Mouse (Mus musculus): ENCODE measurements around the gene Lgals2. TPM values are rescaled to one million over a fixed set of nuclear protein-coding genes. Genes with fewer than 3 reads are reported as not detected.

The Lgals2 gene
- 6.0 and 7.2 TPM in 2 replicates for polyA plus RNA-seq (2012; rRNA removed)

DNA sequence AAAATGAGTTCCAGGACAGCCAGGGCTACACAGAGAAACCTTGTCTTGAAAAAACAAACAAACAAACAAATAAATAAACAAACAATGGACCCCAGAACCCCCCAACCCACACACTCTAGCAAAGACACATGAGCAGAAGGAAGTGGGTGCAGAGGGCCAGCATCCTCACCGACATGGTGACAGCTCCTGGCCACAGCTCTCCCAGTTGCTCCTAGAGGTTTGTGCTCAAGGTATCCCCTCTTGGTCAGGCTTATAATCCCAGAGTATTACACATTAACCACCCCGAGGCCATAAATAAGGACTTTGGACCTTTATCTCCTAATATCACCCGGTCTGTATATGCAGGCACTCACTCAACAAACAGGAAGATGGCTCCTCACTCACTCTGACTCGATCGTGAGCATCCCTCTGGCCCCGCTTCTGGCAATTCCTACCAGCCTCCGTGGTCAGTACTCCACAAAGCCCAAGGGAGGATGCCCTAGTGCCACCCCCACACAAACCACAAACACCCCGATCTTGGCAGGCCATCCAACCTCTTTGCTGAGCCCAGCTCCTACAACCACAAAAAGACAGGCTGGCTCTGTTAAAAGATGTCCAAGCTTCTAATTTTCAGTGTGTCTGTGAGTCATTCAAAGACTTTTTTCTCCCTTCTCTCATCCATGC is at the start of gene Lgals2:
TSS of gene Lgals2 (minus strand) at position 227 of the 663 bp plus-strand sequence.
- TF ChIP-seq CTCF (IDR thresholded peaks at IDR 0.05; ENCODE audit: insufficient read depth, low read length) (no peak), POLR2A (IDR thresholded peaks at IDR 0.05; ENCODE audit: borderline replicate concordance, extremely low read depth, low read depth, low read length) (no peak)
- Histone ChIP-seq H3K4me1 (ENCODE audit: control insufficient read depth, insufficient read depth, low read length) (peaks cover 16% of the 10 kb centered on the region), H3K4me3 (replicated peaks; ENCODE audit: extremely low read depth, low read depth, low read length) (no peak within 1 kb of the TSS)
- 40% methylated on average over 8 of the region's 8 CpGs for WGBS
- DNase-seq = no peak

- peaks cover 3% of the 10 kb centered on the region for H3K4me1 ChIP-seq (ENCODE audit: control insufficient read depth, insufficient read depth, low read length)
- no peak overlapping the region for H3K4me3 ChIP-seq (replicated peaks; ENCODE audit: extremely low read depth, low read depth, low read length)
- TF ChIP-seq CTCF (IDR thresholded peaks at IDR 0.05; ENCODE audit: insufficient read depth, low read length) (peak; percentile 86), POLR2A (IDR thresholded peaks at IDR 0.05; ENCODE audit: borderline replicate concordance, extremely low read depth, low read depth, low read length) (no peak)
- WGBS = 4% methylated on average over 2 of the region's 2 CpGs
- DNase-seq = peak; percentile 79
These were observed 47.9 kb upstream of the Lgals2 start for GRCm38 (mm10) chr15:78903243-78903642.

GRCm38 (mm10) chr15:78901422-78901789 is 46.1 kb upstream of the Lgals2 start:
- TF ChIP-seq POLR2A (IDR thresholded peaks at IDR 0.05; ENCODE audit: borderline replicate concordance, extremely low read depth, low read depth, low read length) = no peak
- TF ChIP-seq CTCF (IDR thresholded peaks at IDR 0.05; ENCODE audit: insufficient read depth, low read length) = no peak
- Histone ChIP-seq H3K4me1 (ENCODE audit: control insufficient read depth, insufficient read depth, low read length) (peaks cover 5% of the 10 kb centered on the region), H3K4me3 (replicated peaks; ENCODE audit: extremely low read depth, low read depth, low read length) (no peak overlapping the region)
- no peak for DNase-seq
- WGBS = 67% methylated on average over 8 of the region's 8 CpGs

- TF ChIP-seq POLR2A (IDR thresholded peaks at IDR 0.05; ENCODE audit: borderline replicate concordance, extremely low read depth, low read depth, low read length) (no peak), CTCF (IDR thresholded peaks at IDR 0.05; ENCODE audit: insufficient read depth, low read length) (no peak)
- Histone ChIP-seq H3K4me1 (ENCODE audit: control insufficient read depth, insufficient read depth, low read length) (peaks cover 7% of the 10 kb centered on the region), H3K4me3 (replicated peaks; ENCODE audit: extremely low read depth, low read depth, low read length) (peak overlapping the region; percentile 43)
- peak; percentile 34 for DNase-seq
- 26% methylated on average over 18 of the region's 18 CpGs for WGBS
These were observed 45.5 kb upstream of the Lgals2 start for GRCm38 (mm10) chr15:78900585-78901421.

GRCm38 (mm10) chr15:78899740-78900584 is 44.6 kb upstream of the Lgals2 start, which contains the start of gene Sh3bp1:
TSS of gene Sh3bp1 (plus strand) at chr15:78899768.
- H3K4me1 ChIP-seq (ENCODE audit: control insufficient read depth, insufficient read depth, low read length) = peaks cover 11% of the 10 kb centered on the region
- 3% methylated on average over 47 of the region's 47 CpGs for WGBS
- DNase-seq = peak; percentile 62

GRCm38 (mm10) chr15:78899409-78899739 is 44.0 kb upstream of the Lgals2 start, which contains the start of gene Gm49510:
TSS of gene Gm49510 (plus strand) at chr15:78899667.
- H3K4me3 ChIP-seq (replicated peaks; ENCODE audit: extremely low read depth, low read depth, low read length) = peak within 1 kb of the TSS; percentile 85
- 4% methylated on average over 20 of the region's 20 CpGs for WGBS
- no peak for DNase-seq
- H3K4me1 ChIP-seq (ENCODE audit: control insufficient read depth, insufficient read depth, low read length) = peaks cover 11% of the 10 kb centered on the region
- TF ChIP-seq CTCF (IDR thresholded peaks at IDR 0.05; ENCODE audit: insufficient read depth, low read length) (no peak), POLR2A (IDR thresholded peaks at IDR 0.05; ENCODE audit: borderline replicate concordance, extremely low read depth, low read depth, low read length) (no peak)

More at GRCm38 (mm10) chr15:78899740-78900584, 44.6 kb upstream of the Lgals2 start, which contains the start of gene Sh3bp1:
- peak within 1 kb of the TSS; percentile 85 for H3K4me3 ChIP-seq (replicated peaks; ENCODE audit: extremely low read depth, low read depth, low read length)
- TF ChIP-seq POLR2A (IDR thresholded peaks at IDR 0.05; ENCODE audit: borderline replicate concordance, extremely low read depth, low read depth, low read length) (peak; percentile 33; the same call in 1 of the 2 replicates), CTCF (IDR thresholded peaks at IDR 0.05; ENCODE audit: insufficient read depth, low read length) (no peak)

- 57% methylated on average over 6 of the region's 6 CpGs for whole genome bisulfite sequencing
- H3K4me1 ChIP-seq (ENCODE audit: control insufficient read depth, insufficient read depth, low read length) = peaks cover 10% of the 10 kb centered on the region
- no peak for DNase-seq
- TF ChIP-seq CTCF (IDR thresholded peaks at IDR 0.05; ENCODE audit: insufficient read depth, low read length) (no peak), POLR2A (IDR thresholded peaks at IDR 0.05; ENCODE audit: borderline replicate concordance, extremely low read depth, low read depth, low read length) (no peak)
- no peak overlapping the region for H3K4me3 ChIP-seq (replicated peaks; ENCODE audit: extremely low read depth, low read depth, low read length)
These were observed 43.2 kb upstream of the Lgals2 start for GRCm38 (mm10) chr15:78898507-78899001.

- WGBS = 79% methylated on average over 4 of the region's 4 CpGs
- Histone ChIP-seq H3K4me1 (ENCODE audit: control insufficient read depth, insufficient read depth, low read length) (peaks cover 7% of the 10 kb centered on the region), H3K4me3 (replicated peaks; ENCODE audit: extremely low read depth, low read depth, low read length) (no peak overlapping the region)
- no peak for TF ChIP-seq POLR2A (IDR thresholded peaks at IDR 0.05; ENCODE audit: borderline replicate concordance, extremely low read depth, low read depth, low read length)
- TF ChIP-seq CTCF (IDR thresholded peaks at IDR 0.05; ENCODE audit: insufficient read depth, low read length) = no peak
- no peak for DNase-seq
These were observed 42.2 kb upstream of the Lgals2 start for GRCm38 (mm10) chr15:78897488-78897887.

GRCm38 (mm10) chr15:78896149-78896548 is 40.8 kb upstream of the Lgals2 start:
- DNase-seq = no peak

More at GRCm38 (mm10) chr15:78896149-78896548, 40.8 kb upstream of the Lgals2 start:
- TF ChIP-seq CTCF (IDR thresholded peaks at IDR 0.05; ENCODE audit: insufficient read depth, low read length) (no peak), POLR2A (IDR thresholded peaks at IDR 0.05; ENCODE audit: borderline replicate concordance, extremely low read depth, low read depth, low read length) (peak; percentile 9; the same call in 1 of the 2 replicates)
- 74% methylated on average over 3 of the region's 3 CpGs for WGBS
- Histone ChIP-seq H3K4me1 (ENCODE audit: control insufficient read depth, insufficient read depth, low read length) (peaks cover 7% of the 10 kb centered on the region), H3K4me3 (replicated peaks; ENCODE audit: extremely low read depth, low read depth, low read length) (no peak overlapping the region)

Data from lung, adult 2 months (tissue).